Mouse (Mus musculus) telencephalon, adult 2 months (tissue): ENCODE measurements at regions not wholly inside any gene's neighbourhood (a gene's known extent, or its start where the extent isn't known, plus 50 kb on each side); places are given as distances from the start of the nearest gene placed in this dataset.

Source experiments
- DNase-seq: peaks from one replicate; pipeline ENCODE4 v3.0.0-alpha.2; 2011; ENCODE audit warnings: low read depth, low spot score

DNA sequence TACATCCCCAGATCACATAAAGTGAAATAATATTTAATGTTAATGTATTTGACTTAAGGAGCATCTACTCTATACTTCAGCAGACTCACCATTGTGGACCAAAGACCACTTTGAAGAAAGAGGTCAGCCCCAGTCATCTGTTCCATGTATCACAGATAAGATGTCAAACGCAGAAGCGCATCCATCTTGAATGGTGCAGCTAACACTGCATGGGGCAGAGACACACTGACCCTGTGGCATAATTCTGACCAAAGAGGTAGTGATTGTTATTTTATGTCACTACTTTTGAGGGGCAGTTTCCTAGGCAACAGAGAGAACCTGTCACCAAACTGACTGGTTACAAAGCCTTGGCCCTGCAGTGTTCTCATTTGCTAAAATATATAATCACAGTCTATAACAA is 97.8 kb upstream of the Tmtc1 start:
- no peak for DNase-seq

DNA sequence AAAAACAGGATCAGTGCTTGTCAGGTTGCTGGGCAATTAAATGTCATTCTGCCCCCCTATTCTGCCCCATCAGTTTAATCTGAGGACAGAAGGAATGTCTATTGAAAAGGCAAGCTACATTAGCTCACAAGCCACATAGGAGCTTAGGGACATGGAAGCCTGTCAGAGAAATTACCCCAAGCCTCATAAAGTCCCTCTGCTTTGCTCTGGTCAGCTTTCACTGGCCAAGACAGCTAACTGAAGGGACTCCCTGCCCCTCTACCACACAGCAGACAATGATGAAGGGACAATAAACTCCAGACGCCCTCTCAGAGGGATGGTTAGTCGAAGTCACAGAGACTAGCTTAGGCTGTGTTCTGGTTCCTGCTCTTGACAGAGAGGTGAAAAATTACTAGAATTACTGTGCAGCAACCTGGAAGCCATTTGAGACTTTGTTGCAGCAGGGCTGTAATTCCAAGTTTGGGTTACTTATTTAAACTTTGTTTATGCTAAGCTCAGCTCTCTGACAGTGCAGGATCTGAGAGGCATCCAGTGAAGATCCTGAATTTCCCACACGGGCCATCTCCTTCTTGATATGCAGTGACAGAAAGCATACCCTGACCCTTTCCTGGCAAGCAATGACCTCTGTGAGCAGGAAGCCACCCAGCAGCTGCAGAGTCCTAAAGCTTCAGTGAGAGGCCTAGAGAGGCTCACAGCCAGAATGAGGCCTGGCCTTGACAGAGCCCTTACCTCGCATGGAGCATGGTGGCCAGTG is 95.2 kb upstream of the Tmtc1 start:
- no peak for DNase-seq

DNA sequence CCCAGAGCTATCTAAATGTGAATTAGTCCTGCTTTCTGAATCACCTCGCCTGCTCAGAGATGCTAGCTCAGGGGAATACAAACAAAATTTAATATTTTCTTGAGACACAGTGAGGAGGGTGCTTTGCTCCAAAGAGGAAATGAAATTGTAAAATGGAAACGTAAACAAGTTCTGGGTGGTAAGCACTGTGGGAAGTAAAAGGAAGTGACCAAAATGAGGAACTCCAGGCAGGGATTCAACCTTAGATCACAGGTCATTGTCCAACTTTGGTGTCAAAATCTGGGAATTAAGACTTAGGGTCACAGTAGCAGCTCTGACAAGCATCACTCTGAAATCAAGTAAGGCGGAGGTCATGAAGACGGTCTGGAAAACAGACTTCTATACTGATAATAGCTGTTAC is 90.2 kb upstream of the Tmtc1 start:
- DNase-seq, result no peak

DNA sequence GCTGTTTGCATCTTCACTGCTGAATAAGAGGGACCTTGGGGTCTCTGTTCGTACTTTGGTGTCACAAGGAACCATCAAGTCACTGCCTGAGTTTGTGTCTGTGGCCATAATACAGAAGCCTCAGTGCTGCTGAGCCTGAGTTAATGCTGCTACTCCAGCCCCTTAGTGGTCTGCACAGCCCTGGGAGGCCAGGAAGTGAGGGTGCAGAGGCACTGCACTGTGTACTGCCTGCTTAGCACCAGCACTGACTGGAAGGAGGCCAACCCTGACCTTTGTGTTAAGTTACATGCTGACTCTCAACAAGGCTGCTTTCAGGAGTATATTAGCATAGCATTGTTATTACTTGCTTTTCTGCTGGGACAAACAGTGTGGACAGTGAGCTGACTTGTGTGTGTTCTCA is 86.9 kb upstream of the Tmtc1 start:
- no peak for DNase-seq

DNA sequence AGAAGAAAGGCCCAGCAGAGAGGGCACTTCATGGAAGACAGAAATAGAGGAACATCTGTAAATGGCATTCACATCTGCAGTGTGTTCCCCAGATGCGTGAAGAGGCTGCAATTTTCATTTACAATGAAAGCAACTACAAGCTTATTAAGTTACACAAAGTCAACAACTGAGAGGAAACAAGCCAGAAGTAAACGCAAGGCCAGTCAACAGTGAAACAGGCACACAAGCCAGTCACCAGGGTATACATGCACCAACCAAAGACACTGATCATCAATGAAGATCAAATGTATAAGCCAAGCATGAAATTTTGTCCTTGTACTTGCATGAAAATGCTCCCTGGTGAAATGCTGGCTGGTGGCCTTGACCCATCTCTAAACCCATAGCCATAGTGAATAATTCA is 84.4 kb upstream of the Tmtc1 start:
- no peak for DNase-seq

DNA sequence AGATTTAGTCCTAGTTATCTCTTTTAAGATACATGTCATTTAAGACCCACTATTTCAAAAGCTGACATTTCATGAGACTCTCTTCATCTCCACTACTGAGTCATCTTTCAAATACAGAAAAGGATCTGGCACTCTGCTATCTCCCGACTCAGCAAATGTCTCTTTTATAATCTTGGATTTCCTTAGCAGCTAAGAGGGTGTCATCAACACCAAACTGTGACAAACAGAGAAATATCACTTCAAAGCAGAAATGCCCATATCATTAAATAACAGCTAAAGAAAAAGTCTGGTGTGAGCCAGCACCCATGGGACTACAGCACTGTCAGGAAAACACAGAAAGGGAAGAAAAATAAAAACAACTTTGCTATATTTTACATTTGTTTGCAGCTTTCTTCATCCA is 78.7 kb upstream of the Tmtc1 start:
- DNase-seq, result peak; percentile 72

DNA sequence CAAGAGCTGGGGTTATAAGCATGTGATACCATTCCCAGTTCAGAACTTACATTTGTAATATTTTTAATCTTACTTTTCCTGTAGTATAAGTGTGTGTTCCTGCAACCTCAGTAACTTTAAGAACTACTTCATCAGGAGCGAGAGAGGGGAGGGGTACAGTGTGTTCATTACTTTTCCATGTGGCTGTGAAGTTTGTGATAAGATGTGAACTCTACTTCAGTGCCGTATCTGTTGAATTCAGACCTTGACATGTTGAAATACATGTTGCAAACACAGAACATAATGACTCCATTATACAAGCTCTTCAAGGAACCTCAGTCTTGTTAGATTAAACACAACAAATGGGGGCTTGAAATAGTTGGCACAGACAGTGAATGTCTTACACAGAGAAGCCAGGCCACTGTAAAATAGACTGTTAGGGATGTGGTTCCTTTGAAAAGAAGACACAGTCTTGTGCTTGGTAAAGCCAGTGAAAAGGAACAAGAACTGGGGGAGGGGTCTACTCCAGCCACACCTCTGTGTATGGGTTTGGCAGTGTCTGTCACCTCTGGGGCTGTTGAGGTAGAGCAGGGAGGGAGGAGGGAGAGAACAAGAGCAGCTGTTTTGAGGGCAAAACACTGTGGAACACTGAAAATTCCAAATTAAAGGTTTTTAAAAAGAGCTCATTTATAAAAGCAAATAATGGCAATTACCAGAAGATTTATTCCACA is 73.5 kb upstream of the Tmtc1 start:
- no peak for DNase-seq

DNA sequence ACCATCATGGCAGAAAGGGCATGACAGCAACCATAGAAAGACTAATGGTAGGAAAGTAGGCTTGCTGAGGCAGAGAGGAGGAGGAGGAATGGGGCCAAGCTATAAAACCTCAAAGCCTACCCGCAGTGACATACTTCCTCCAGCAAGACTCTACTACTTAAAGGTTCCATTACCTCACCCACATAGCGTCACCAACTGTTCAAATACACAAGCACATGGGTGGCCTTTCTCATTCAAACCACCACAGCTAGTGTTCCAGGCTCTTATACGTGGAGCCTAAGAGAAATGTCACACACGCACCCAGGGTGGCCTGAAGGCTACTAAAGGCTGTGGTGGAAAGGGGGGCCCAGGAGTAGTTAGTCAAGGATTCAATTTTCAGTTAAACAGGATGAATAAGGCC is 72.5 kb upstream of the Tmtc1 start:
- no peak for DNase-seq

DNA sequence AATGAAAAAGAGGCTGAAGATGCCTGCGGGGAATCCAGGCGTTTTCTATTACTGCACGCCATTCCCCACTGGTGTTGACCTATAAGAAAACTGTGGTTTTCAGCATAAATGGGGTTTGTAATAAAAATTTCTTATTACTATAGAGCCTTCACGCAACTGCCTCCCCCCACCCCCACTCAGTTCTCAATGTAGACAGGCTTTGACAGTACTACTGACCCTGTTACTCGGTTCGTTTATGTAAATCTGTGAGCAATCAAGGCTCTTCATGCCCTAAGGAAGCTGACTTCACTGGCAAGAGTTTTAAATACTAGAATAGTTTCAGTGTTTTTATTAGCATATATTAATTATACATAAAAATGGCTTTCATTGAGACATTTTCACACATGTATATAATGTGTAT is 70.9 kb upstream of the Tmtc1 start:
- DNase-seq, result no peak

DNA sequence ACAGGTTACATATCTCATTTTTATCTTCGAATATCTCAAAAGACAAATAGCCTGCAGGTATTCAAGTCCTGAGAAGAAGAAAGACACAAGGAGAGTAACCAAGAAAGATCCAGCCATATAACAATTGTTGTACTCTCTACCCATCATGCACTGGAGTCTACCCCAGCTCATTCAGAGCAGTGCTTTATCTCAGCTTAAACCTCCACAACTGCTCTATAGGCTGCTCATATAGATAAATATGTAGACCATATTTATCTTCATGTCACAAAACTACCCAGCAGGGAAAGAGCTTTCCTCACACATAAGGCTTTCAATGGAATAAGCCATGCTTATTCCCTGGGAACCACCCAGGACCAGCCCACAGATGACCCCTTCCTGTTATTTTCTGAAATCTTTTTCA is 70.5 kb upstream of the Tmtc1 start:
- DNase-seq, result no peak

DNA sequence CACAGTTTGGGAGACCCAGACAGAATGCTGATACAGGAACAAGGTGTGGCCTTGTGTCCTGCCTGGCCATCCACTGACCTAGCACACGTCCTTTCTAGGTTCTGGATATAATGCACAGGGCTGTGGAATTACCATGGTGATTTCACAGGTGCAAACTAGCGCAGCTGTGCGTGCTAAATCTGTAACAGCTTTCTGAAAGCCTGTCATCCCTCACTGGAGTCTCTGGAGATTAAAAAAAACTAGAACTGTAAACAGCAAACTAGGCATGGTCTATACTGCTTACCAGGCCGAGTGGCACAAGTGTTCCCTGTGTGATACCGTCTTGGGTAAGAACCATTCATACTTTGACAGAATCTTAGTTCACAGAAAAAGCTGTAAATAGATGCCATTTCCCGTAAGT is 69.9 kb upstream of the Tmtc1 start:
- peak; percentile 23 for DNase-seq

DNA sequence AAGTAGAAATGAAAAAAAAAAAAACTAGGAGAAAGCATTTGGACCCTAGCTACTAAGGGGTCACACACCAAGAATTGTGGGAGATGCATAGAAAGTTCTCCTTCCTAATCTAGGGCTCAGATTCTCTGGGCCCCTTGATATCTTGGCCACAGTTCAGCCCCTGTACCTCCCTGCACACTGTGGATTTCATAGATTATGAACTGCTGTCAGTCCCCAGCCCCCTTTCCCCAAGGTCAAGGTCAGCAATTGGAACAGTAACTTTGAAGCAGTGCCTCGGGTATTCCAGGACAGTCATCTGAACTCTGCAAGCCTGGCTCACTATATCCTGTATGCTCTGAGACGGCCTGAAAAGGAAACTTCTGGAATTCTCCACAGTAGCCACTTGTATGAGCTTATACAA is 68.9 kb upstream of the Tmtc1 start:
- DNase-seq, result no peak

DNA sequence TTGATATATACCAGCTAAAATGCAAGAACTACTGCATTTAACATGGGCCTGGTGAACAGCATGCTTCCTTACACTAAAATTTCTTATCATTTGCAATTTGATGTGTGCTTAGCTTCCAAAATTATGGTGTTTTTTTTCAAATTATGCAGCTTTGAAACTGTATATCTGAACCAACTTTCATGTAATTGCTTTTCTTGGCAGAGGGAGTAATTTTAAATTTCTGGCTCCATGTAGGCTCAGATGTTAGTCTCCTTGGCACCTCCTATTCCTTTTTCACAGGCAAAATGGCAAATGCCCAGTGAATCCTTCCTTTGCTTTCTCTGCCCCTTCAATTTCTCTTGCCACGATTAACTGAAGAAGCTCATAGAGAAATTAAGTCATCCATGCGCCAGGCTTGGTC is 61.1 kb upstream of the Tmtc1 start:
- DNase-seq, result peak; percentile 45

DNA sequence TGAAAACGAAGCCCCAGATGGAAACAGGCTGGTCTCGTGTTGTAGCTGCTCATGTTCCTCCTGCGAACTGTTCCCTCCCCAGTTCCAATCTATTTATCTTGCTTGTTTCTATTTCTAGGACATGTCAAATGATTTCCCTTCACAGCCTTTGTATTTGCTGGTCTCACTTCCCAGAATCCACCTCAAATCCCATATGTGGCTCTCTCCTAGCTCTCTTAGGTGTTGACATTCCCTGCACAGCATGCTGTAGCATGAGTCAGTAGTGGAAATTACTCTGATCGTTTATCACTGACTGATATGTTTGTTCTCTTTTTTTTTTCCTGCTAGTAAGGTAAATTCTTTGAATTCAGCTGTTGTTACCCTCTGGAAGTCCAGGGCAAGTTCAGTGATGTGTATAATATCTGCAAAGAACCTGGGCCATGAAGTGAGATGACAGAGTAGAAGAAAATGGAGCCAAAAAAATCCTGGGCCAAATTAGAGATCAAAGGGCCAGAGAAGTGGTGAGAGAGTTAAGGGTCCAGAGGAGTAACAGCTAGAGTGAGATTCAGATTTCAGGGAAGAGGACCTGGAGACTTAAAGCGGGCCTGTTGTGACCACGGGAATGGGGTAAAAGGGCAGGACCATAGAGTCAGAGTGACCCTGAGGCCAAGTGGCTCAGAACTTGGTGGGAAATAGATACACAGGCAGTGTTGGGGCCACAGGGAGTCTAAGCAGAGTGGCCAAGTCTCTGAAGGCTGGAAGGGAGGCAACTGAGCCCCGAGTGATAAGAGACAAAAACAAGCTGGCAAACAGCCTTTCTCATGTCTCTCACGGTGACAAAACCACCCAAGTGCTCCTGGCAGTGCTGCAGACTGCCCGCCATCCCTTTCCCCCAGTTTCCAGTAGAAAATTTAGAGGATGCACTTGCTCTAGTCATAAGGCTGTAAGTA is 56.3 kb upstream of the Tmtc1 start:
- DNase-seq, result peak; percentile 18
